Mouse (Mus musculus) stomach, embryonic 15.5 days (tissue): Measurements from ENCODE around the gene Adamtsl1. TPM values are rescaled to one million over a fixed set of nuclear protein-coding genes. Genes with fewer than 3 reads are reported as not detected.

Source experiments
- ATAC-seq: fragments of 200-750 bp; cut with Nextera tagmentation; 2 replicates; pipeline ENCODE4 v1.8.0; 2017; ENCODE audit warnings: low read depth, moderate number of reproducible peaks, moderate TSS enrichment; ENCODE audit not compliant: insufficient read depth, low FRiP score
- H3K27ac ChIP-seq: fragments of 300-500 bp; sonication (generic); 2 replicates; pipeline ENCODE4 v1.5.1; 2015; ENCODE audit warnings: mild to moderate bottlenecking, inconsistent platforms
- H3K27me3 ChIP-seq: fragments of 300-500 bp; sonication (generic); replicated peaks from 2 replicates; pipeline ENCODE4 v1.6.1; 2015; ENCODE audit warnings: inconsistent platforms
- H3K36me3 ChIP-seq: fragments of 300-500 bp; sonication (generic); 2 replicates; pipeline ENCODE4 v1.6.1; 2015; ENCODE audit warnings: inconsistent platforms
- H3K4me1 ChIP-seq: fragments of 300-500 bp; sonication (generic); 2 replicates; pipeline ENCODE4 v1.6.1; 2015; ENCODE audit warnings: inconsistent platforms
- H3K4me2 ChIP-seq: fragments of 300-500 bp; sonication (generic); 2 replicates; pipeline ENCODE4 v1.6.1; 2015; ENCODE audit warnings: mild to moderate bottlenecking, inconsistent platforms
- H3K4me3 ChIP-seq: fragments of 300-500 bp; sonication (generic); replicated peaks from 2 replicates; pipeline ENCODE4 v1.5.1; 2015; ENCODE audit warnings: inconsistent platforms
- H3K9ac ChIP-seq: fragments of 300-500 bp; sonication (generic); 2 replicates; pipeline ENCODE4 v1.6.1; 2015; ENCODE audit warnings: inconsistent platforms
- H3K9me3 ChIP-seq: fragments of 300-500 bp; sonication (generic); 2 replicates; pipeline ENCODE4 v1.6.1; 2016; ENCODE audit warnings: inconsistent platforms
- WGBS: fragments of 180-500 bp; shearing (Covaris S2); methylation state at CpG from one replicate; pipeline ENCODE4 v1.1.7; 2015; 5-methylcytosine and 5-hydroxymethylcytosine counted together
- polyA plus RNA-seq: library from polyadenylated mRNA; unstranded; fragments of >200 nt; fragmentation: Nextera tagmentation; extraction: Ambion mirVana; gene quantifications from 2 replicates; pipeline ENCODE4 v1.2.1, GENCODE M21; 2015

Adamtsl1 gene
- polyA plus RNA-seq, 1 experiment from 2014 or later: 17.8 TPM

DNA sequence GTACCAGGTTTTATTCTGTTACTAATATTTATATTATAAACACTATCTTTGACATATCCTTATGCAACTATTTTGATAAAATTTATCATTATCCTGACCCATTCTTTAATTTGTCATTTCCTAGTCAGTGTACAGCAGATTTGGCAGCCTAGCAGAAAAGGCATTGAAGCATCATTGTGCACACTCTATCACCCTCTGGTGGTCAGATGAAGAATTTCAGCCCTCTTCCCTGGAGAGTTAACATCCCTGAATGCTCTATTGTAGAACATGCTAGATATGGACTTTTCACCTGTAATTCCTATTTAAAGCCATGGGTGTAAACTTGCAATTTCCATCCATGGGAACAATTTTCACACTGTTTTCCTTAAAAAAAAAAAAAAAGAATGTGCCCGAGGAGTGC, 305.2 kb downstream of the Adamtsl1 start:
- no peak overlapping the region for H3K4me2 ChIP-seq
- H3K9me3 ChIP-seq: no peaks in the 10 kb centered on the region
- H3K36me3 ChIP-seq: no peaks in the 10 kb centered on the region
- WGBS: 77% methylated on average over 1 of the region's 1 CpGs
- ATAC-seq: no peak
- no peak overlapping the region for H3K27ac ChIP-seq
- H3K27me3 ChIP-seq: no peaks in the 10 kb centered on the region
- no peak overlapping the region for H3K4me3 ChIP-seq
- no peaks in the 10 kb centered on the region for H3K4me1 ChIP-seq
- no peak overlapping the region for H3K9ac ChIP-seq

DNA sequence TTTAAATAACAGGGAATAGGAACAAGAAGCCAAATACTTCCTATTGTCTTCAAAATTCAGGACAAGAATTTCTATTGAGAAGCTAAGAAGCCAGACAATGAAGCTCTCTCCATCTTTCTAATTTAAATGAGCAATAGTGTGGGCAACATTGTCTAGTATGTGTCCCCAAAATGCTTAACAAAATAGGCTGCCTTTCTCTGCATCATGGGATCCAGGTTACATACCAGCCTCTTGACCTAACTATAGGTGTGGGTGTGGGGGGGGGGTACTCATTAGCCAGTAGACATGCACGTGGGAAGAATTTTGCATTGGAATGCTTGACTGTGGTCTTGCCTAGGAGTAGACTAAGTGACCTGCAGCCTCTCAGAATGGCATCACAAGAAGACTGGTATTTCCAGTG, 305.9 kb downstream of the Adamtsl1 start:
- Histone ChIP-seq H3K9me3 (no peaks in the 10 kb centered on the region), H3K4me3 (no peak overlapping the region), H3K4me2 (no peak overlapping the region), H3K27ac (no peak overlapping the region), H3K4me1 (no peaks in the 10 kb centered on the region), H3K27me3 (no peaks in the 10 kb centered on the region), H3K9ac (no peak overlapping the region), H3K36me3 (no peaks in the 10 kb centered on the region)
- 32% methylated on average over 1 of the region's 1 CpGs for WGBS
- no peak for ATAC-seq

DNA sequence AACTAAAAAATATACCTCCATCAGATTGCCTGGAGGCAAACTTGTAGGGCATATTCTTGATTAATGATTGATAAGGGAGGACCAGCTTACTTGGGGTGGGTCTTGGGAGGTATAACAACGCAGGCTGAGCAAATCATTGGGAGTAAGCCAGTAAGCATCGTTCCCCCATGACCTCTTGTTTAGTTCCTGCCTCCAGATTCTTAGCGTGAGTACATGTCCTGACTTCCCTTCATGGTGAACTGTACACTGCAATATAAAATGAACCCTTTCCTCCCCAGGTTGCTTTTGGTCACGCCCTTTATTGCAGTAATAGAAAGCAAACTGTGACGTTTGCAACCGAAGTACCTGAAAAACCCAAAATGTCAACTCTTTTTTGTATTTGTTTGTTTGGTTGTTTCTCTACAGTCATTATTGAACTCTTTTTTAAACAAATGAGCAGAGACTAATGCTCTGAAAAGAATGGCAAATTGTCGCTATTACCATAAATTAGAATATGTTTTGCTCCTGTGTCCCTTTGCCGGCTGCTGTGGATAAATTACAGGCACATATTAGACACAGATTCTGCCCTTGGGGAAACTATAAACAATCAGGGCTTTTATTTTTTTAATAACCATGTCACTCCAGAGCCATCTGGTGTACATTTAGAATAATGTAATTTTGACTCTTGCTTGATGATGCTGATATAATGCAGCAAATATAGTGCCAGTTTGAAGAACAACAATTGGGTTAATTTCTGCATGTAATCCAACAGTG, 310.2 kb downstream of the Adamtsl1 start:
- Histone ChIP-seq H3K27me3 (no peaks in the 10 kb centered on the region), H3K4me2 (no peak overlapping the region), H3K27ac (no peak overlapping the region), H3K4me3 (no peak overlapping the region), H3K36me3 (no peaks in the 10 kb centered on the region), H3K9ac (no peak overlapping the region), H3K4me1 (no peaks in the 10 kb centered on the region), H3K9me3 (no peaks in the 10 kb centered on the region)
- no peak for ATAC-seq
- WGBS: 63% methylated on average over 8 of the region's 8 CpGs

DNA sequence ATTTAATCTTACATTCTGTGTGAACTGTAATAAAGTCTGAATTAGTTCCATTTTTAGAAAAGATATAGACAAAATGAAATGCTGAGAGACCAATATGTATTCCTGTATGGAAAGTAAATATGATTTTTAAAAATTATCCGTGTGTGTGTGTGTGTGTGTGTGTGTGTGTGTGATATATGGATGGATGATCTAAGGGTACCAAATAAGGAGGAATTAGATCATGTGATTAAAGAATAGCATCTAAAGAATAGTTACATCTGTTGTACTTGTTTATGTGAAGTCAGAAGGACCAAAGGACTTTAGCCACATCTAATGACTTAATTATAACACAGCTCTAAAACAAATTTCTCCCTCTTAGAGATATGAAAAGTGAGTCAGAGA, 310.7 kb downstream of the Adamtsl1 start:
- Histone ChIP-seq H3K27me3 (no peaks in the 10 kb centered on the region), H3K4me1 (no peaks in the 10 kb centered on the region), H3K9ac (no peak overlapping the region), H3K27ac (no peak overlapping the region), H3K36me3 (no peaks in the 10 kb centered on the region), H3K4me2 (no peak overlapping the region), H3K9me3 (no peaks in the 10 kb centered on the region), H3K4me3 (no peak overlapping the region)
- no peak for ATAC-seq
- WGBS: 60% methylated on average over 1 of the region's 1 CpGs

DNA sequence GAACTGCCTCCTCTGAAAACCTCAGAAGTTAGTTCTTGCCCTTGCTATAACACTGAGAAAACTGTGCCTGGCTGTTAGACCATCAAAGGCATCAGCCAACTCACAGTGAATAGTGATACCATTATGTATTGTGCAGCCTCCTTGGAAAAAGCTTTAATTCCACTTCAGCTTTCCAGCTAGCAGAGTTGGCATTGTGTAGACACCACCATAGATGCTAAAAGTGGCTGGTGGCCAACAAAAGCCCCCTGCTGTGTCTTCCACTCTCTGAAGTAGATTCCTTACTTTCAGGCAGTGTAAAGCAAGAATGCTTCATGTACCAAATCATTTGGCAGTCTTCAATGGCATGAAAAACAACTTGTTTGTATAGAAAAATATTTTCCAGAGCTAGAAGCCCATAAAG, 323.1 kb downstream of the Adamtsl1 start:
- Histone ChIP-seq H3K4me1 (no peaks in the 10 kb centered on the region), H3K27ac (no peak overlapping the region), H3K9ac (no peak overlapping the region), H3K4me3 (no peak overlapping the region), H3K4me2 (no peak overlapping the region), H3K36me3 (no peaks in the 10 kb centered on the region), H3K27me3 (no peaks in the 10 kb centered on the region), H3K9me3 (no peaks in the 10 kb centered on the region)
- no peak for ATAC-seq

DNA sequence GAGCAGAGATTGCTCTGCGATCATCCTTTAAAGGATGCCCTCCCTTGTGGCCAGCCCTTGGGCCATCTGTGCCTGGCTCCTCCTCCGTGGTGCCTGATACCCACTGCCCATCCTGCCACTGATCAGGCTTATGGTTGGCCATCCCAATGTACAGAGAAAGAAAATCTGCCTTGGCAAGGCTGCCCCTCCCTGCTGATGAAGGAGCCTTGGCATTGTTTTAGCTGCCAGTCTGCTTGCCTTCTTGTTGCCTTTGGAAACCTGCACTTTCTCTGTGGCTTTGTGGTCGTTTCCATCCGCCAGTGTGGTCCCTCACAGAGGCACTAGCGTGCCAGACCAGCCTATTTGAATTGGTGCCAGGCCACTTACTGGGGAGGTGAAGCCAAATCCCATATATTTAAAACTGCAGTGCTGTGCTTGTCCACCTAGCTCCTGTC, 323.6 kb downstream of the Adamtsl1 start:
- WGBS: 58% methylated on average over 5 of the region's 5 CpGs

DNA sequence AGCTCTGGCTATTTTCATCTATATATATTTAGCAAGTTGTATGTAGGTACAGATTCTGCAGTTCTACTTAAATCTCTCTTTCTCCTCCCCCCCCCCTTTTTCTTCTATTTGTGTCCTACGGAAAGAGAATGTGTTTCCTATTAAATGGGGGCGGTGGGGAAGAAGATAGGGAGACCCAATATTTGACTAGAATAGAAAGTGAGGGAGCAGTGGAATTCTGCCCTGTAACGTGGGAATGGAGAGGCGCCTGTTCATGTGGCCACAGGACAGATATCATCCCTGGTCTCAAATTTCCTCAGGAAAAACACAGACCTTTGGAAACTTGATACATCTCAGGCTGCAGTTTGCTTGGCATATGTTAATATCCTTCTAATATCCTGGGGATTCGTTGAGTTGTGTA, 324.1 kb downstream of the Adamtsl1 start:
- no peaks in the 10 kb centered on the region for H3K27me3 ChIP-seq
- 40% methylated on average over 5 of the region's 5 CpGs for WGBS
- H3K27ac ChIP-seq: no peak overlapping the region
- ATAC-seq: no peak
- H3K36me3 ChIP-seq: no peaks in the 10 kb centered on the region
- no peaks in the 10 kb centered on the region for H3K4me1 ChIP-seq
- H3K4me3 ChIP-seq: no peak overlapping the region
- H3K4me2 ChIP-seq: no peak overlapping the region
- no peak overlapping the region for H3K9ac ChIP-seq
- H3K9me3 ChIP-seq: no peaks in the 10 kb centered on the region

More for the DNA sequence above, 323.6 kb downstream of the Adamtsl1 start:
- Histone ChIP-seq H3K9me3 (no peaks in the 10 kb centered on the region), H3K36me3 (no peaks in the 10 kb centered on the region), H3K27ac (no peak overlapping the region), H3K4me2 (no peak overlapping the region), H3K27me3 (no peaks in the 10 kb centered on the region), H3K4me3 (no peak overlapping the region), H3K9ac (no peak overlapping the region), H3K4me1 (no peaks in the 10 kb centered on the region)
- ATAC-seq: no peak

DNA sequence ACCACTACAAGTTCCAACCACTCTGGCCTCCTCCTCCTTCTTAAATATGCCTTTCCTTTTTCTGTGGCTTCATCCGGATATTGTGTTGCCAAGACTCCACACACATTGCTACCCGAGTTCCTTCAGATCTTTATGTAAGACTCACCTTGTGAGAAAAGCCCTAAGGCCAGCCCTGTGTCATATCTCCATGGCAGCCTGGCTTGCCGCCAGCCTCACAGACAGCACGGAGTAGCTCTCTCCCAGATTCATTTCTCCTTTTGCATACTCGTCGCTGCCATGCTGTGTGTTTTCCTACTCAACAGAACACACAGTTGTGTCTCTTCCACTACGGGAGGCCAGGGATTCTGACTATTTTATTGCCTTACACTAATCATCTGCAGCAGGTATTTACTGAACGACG, 328.1 kb downstream of the Adamtsl1 start:
- no peak overlapping the region for H3K27ac ChIP-seq
- WGBS: 64% methylated on average over 9 of the region's 9 CpGs
- no peaks in the 10 kb centered on the region for H3K36me3 ChIP-seq
- H3K4me3 ChIP-seq: no peak overlapping the region
- H3K9ac ChIP-seq: no peak overlapping the region
- H3K4me1 ChIP-seq: no peaks in the 10 kb centered on the region
- no peaks in the 10 kb centered on the region for H3K9me3 ChIP-seq
- ATAC-seq: no peak
- H3K4me2 ChIP-seq: no peak overlapping the region
- no peaks in the 10 kb centered on the region for H3K27me3 ChIP-seq

DNA sequence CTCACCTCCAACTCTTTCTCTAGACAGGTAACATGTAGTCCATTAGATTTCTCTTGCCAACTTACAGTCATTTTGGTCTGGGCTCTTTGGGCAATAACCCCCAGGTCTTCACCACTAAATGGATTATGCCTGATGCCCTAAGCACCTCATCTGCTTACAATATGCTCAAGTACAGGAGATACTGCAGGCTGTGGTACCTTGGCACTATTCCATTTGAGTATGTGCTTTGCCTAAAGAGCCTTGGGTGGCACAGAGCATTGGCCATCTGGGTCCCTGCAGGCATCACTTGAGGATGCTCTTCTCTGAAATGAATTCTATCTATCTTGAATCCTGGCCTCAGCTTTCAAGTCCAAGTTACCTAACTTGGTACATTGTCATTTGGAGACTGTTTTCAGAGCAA, 330.4 kb downstream of the Adamtsl1 start:
- Histone ChIP-seq H3K4me1 (no peaks in the 10 kb centered on the region), H3K27ac (no peak overlapping the region), H3K36me3 (no peaks in the 10 kb centered on the region), H3K4me2 (no peak overlapping the region), H3K9ac (no peak overlapping the region), H3K27me3 (no peaks in the 10 kb centered on the region), H3K4me3 (no peak overlapping the region), H3K9me3 (no peaks in the 10 kb centered on the region)
- no peak for ATAC-seq

DNA sequence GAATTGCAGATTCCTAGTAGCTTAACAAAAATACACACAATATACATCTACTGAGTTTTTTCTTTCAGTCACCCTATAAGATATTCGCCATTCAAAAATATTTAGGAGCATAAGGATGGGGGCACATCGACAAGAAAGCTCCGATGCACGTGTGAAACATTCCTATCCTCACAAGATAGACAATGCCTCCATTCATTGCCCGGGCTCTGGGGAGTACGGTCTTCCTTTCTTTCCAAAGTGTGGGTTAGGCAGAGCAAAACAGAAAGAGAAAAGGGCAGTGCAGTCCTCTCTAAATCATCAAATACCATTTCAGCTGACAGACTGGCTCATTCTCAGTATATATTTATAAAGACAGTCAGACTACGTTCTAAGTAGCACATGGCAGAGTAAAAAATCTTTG, 332.0 kb downstream of the Adamtsl1 start:
- no peaks in the 10 kb centered on the region for H3K4me1 ChIP-seq
- no peak overlapping the region for H3K4me3 ChIP-seq
- H3K9me3 ChIP-seq: no peaks in the 10 kb centered on the region
- ATAC-seq: no peak
- H3K27ac ChIP-seq: no peak overlapping the region
- 50% methylated on average over 7 of the region's 7 CpGs for WGBS
- no peak overlapping the region for H3K4me2 ChIP-seq
- no peaks in the 10 kb centered on the region for H3K27me3 ChIP-seq
- no peaks in the 10 kb centered on the region for H3K36me3 ChIP-seq
- no peak overlapping the region for H3K9ac ChIP-seq

DNA sequence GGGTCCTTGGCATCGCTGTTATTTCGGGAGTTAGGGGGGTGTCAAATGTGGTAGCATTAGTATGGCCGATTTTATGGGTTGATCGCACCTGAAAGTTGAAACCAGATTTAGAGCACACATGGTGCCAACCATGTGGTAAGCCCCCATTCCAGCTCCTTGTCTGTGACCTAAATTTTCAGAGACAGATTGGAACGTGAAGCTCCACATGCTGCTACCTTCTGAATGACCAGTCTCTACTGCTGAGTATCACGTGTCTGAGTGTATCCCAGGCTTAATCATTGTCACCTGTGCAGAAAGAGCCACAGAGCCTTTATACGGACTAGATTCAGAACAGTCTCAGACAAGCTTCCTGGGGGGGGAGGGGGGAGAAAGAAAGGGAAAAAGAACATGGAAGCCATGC, 339.4 kb downstream of the Adamtsl1 start:
- Histone ChIP-seq H3K4me3 (no peak overlapping the region), H3K9me3 (no peaks in the 10 kb centered on the region), H3K36me3 (no peaks in the 10 kb centered on the region), H3K4me2 (no peak overlapping the region), H3K9ac (no peak overlapping the region), H3K27ac (no peak overlapping the region), H3K4me1 (no peaks in the 10 kb centered on the region), H3K27me3 (no peaks in the 10 kb centered on the region)
- no peak for ATAC-seq
- WGBS: 83% methylated on average over 7 of the region's 7 CpGs

DNA sequence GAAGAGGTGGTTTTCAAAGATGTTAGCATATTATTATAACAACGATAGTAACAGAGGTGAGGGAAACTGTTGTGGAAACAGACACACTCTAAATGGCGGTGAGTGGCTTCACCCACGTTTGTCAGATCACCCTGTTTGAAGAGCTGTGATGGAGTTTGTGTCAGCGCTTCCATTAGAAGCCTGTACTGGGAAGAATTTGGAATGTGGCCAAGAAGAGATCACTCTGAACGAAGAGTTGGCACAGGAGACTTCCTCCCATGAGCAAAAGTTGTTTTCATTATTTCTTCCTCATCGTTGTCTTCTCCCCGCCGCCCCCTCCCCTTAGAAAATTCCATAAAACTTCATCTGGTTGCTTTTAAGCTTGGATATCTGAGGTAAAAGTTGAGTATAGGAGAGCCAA, 340.5 kb downstream of the Adamtsl1 start:
- H3K36me3 ChIP-seq: no peaks in the 10 kb centered on the region
- no peak overlapping the region for H3K4me2 ChIP-seq
- no peaks in the 10 kb centered on the region for H3K9me3 ChIP-seq
- 39% methylated on average over 8 of the region's 8 CpGs for WGBS
- ATAC-seq: no peak
- no peaks in the 10 kb centered on the region for H3K27me3 ChIP-seq
- H3K9ac ChIP-seq: no peak overlapping the region
- H3K4me3 ChIP-seq: no peak overlapping the region
- no peaks in the 10 kb centered on the region for H3K4me1 ChIP-seq
- H3K27ac ChIP-seq: no peak overlapping the region

DNA sequence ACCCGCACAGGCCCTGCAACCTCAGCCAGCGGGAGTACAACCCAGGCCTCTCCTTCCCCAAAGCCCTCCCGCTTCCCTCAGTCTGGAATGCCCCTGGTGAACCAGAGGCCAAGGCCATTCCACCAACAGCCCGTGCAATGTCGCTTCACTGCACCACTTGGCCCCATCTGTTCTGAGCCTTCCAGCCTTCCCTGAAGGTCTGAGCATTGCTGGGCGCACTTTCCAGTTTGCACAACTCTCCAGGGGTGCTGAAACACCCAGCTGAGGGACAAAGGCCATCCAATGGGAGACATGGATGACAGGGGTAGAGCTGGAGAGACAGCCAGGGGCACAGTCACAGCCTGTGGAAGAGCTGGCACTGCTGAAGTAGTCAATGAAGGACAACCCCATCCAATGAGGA, 365.4 kb downstream of the Adamtsl1 start:
- Histone ChIP-seq H3K9ac (no peak overlapping the region), H3K36me3 (no peaks in the 10 kb centered on the region), H3K9me3 (no peaks in the 10 kb centered on the region), H3K4me1 (no peaks in the 10 kb centered on the region), H3K27me3 (no peaks in the 10 kb centered on the region), H3K4me3 (no peak overlapping the region), H3K4me2 (no peak overlapping the region), H3K27ac (no peak overlapping the region)
- 74% methylated on average over 6 of the region's 6 CpGs for WGBS
- ATAC-seq: no peak
